Mouse (Mus musculus) gastrocnemius, postnatal 10 days (tissue): Measurements from ENCODE around the gene Gm29735. TPM values are rescaled to one million over a fixed set of nuclear protein-coding genes. Genes with fewer than 3 reads are reported as not detected.
"Not testable (repeated sequence)": the region's sequence is repeated elsewhere in the genome, so short reads cannot be mapped to it uniquely, and the experiment has no call there.

Experiments
- DNase-seq: peaks from one replicate; pipeline ENCODE4 v3.0.0; 2021; ENCODE audit warnings: mixed read lengths
- long read RNA-seq, 2 experiments: library from polyadenylated mRNA; stranded (forward); transcript quantifications; one replicate each; pipeline ENCODE4 v2.0.0; 2021
- total RNA-seq, 2 experiments: library from RNA; stranded (reverse); gene quantifications; 2 replicates each; pipeline ENCODE4 v1.2.3; 2021

Gene Gm29735
- not detected for total RNA-seq
- long read RNA-seq, experiment 1: 0 reads
- long read RNA-seq, experiment 2: 0 reads

DNA sequence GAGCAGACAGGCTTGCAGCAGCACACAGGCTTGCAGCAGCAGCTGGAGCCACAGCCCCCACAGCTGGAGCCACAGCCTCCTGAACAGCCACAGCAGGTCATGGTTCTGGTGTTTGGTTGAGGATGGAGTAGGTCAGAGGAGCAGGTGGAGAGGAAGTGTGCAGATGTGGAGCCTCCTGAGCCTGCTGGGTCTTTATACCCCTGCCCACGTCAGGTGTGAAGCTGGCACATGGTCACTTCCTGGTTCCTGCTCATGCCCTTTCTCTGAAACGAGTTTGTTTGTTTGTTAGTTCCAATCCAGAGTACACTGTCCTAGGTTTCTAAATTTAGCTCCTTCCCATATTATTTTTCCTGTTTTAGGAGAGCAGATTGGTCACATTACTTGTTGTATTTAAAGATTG lies at the start of gene Gm29735:
TSS of gene Gm29735 (minus strand) at position 101 of the 400 bp plus-strand sequence.
- not testable (repeated sequence) for DNase-seq

DNA sequence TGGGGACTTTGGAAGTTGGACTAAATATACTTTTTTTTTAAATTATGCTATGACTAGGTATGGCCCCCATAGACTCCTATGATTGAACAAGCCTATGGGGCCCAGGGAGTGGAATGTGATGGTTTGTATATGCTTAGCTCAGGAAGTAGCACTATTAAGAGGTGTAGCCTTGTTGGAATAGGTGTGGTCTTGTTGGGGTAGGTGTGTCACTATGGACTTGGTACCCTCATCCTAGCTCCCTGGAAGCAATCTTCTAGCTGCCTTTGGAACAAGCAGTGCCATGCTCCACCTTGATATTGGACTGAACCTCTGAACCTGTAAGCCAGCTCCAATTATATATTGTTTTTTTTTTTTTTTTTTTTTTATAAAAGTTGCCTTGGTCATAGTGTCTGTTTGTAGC lies 48.6 kb upstream of the Gm29735 start:
- no peak for DNase-seq

DNA sequence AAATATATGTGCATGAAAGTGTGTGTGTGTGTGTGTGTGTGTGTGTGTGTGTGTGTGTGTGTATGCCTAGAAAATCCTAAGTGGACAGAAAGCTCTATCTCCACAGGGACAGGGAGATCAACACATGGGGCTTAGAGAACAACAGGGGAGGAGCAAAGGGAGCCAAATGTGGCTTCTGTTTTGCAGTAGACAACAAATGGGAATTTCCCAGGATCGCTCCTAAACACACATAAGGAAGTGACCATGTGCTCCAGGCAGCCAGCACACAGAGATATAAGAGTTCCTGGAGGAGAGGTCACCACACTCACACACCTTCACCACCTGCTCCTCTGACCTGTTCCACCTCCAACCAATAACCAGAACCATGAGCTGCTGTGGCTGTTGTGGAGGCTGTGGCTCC lies 44.2 kb upstream of the Gm29735 start, which contains the start of gene Krtap5-3:
TSS of gene Krtap5-3 (plus strand) at position 301 of the 400 bp plus-strand sequence.
- no peak for DNase-seq

DNA sequence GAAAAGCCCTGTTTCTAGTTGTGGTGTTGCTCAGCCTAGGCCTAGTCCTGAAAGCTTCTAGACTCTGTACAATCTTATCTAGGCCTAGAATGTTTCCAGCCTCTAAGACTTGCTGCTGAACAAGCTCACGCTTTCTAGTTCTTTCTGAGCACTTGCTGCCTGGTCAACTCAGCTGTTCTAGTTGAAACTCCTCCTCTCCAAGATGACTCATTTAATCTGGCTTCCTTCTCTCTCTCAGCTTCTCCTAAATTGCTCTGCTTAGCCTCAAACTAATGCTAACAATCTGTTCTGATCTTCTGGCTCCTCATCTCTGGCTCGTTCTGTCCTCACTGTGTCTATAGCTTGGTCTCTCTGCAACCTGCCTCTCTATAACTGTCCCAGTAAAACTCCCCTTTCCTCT lies 41.8 kb upstream of the Gm29735 start:
- no peak for DNase-seq

DNA sequence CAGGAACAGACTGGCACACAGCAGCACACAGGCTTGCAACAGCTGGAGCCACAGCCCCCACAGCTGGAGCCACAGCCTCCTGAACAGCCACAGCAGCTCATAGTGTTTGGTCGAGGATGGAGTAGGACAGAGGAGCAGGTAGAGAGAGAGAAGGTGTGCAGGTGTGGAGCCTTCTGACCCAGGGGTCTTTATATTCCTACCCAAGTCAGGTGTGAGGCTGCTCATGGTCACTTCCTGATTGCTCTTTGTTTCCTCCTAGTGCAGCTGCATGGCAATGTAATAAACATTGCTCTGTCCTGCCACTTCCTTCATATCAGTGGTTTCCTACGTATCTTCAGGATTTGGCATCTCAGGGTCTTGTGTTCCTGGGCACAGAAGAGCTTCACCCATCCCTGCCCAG lies 33.4 kb upstream of the Gm29735 start, which contains the start of gene Gm10153:
TSS of gene Gm10153 (minus strand) at position 101 of the 400 bp plus-strand sequence.
- no peak for DNase-seq

DNA sequence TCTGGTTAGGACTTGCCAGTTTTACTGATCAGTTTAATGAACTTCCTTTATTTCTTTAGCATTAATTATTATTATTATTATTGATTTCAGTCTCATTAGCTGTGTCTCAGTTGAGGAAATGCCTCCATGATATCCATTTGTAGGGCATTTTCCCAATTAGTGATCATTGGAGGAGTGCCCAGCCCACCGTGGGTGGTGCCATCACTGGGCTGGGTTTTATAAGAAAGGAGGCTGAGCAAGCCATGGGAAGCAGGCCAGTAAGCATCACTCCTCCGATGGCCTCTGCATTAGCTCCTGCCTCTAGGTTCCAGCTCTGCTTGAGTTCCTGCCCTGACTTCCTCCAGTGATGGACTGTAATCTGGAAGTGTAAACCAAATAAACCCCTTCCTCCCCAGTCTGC lies 31.2 kb upstream of the Gm29735 start:
- DNase-seq: no peak

DNA sequence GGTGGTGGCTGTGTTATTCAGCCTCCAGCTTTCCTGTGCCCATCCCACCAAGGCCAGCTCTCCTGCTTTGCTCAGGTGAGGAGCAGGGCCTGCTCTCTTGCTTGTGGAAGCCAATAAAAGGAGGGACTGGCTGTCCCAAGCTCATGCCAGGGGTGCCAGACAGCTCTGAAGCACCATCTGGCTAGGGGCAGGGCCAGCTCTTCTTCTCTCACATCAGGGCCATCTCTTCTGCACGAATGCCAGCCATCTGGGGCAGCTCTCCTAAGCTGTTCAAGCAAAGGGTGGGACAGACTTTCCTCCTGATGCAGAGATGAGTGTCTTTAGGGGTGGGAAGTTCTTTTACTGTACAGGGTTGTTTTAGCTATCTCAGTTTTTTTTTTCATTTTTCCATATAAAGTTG lies 24.1 kb upstream of the Gm29735 start:
- DNase-seq: no peak

DNA sequence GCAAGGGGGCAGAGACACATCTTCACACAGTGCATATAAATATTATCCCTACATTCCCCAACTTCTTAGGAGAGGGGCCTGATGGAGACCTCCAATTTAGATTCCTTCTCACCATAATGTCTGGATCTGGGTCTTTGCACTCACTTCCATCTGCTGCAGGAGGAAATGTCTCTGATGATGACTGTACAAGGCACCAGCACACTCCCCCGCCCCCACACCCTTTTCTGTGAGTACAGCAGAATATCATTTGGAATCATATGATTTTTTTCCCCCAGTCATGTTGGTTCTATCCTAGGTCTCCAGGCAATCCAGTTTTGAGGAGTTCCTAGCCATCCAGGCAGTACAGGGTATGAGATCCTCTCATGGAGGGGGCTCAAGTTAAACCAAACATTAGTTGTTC lies 21.8 kb upstream of the Gm29735 start:
- DNase-seq: no peak

DNA sequence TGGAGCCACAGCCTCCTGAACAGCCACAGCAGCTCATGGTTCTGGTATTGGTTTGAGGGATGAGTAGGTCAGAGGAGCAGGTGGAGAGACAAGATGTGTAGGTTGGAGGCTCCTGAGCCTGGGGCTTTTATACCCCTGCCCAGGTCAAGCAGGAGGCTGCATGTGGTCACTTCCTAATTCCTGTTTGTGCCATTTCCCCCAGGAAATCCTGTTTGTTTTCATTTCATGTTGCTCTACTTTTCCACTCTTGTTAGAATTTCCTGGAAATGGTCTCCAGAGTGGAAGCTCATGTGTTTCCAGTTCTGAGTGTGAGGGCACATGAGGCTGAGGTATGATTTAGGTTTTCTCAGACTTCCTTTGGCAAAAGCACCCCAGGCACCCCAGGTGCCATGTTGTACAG lies 19.0 kb upstream of the Gm29735 start, which contains the start of gene Krtap5-2:
TSS of gene Krtap5-2 (minus strand) at position 101 of the 400 bp plus-strand sequence.
- not testable (repeated sequence) for DNase-seq

DNA sequence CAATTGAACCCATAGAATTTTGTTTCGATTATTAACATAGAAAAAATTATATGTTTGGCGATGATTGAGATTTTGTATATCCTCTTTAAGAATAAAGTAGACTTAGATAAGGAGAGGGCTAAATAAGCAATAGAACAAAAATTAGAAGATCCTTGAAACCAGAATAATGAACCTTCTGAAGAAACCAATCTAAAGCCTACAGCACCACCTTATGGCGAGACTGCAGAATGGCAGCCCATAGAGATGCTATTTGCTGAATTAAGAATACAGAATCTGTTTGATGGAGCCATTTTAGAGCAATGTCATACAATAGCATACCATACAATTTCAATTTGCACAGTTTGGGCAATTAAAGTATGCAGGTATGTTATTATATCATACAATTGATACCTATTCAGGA lies 12.9 kb upstream of the Gm29735 start:
- no peak for DNase-seq

DNA sequence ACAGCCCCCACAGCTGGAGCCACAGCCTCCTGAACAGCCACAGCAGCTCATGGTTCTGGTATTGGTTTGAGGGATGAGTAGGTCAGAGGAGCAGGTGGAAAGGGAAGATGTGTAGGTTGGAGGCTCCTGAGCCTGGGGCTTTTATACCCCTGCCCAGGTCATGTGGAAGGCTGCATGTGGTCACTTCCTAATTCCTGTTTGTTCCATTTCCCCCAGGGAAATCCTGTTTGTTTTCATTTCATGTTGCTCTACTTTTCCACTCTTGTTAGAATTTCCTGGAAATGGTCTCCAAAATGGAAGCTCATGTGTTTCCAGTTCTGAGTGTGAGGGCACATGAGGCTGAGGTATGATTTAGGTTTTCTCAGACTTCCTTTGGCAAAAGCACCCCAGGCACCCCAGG lies 8.7 kb upstream of the Gm29735 start, which contains the start of gene Gm4553:
TSS of gene Gm4553 (minus strand) at position 101 of the 400 bp plus-strand sequence.
- not testable (repeated sequence) for DNase-seq

DNA sequence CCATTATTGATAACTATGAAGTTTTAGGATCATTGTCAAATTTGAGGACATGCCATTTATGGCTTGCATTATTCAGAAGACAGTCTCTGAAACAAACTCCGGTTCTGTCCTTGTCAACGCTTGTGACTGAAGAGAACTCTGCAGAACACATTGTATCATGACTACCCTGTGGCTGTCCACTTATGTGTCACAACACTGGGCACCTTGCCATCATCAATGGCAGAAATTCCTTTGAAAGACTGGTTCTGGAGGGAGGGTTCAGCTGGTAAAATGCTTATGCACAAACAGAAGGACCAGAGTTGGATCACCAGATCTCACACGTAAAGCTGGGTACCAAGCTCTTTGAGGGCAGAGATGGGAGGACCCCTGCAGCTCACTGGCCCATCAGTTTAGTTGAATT lies 2.5 kb upstream of the Gm29735 start:
- DNase-seq: no peak

DNA sequence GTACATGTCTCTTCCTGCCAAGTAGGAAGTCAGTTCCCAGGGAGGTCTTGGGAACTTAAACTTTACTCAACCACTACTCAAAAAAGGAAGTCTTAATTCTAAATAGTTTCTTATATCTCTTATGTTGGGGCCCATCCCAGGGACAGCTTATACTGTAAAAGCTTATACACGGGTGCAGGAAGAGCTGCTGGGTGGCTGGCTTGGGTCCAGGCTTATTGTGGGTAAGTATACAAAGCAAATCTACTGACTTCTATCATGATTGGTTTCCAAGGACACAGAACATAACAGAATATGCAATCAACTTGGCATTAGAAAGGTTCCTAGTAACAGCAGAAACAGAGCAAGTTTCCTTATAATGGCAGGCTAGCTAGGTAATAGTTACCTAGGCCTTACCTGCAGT lies 1.6 kb downstream of the Gm29735 start:
- DNase-seq: no peak

DNA sequence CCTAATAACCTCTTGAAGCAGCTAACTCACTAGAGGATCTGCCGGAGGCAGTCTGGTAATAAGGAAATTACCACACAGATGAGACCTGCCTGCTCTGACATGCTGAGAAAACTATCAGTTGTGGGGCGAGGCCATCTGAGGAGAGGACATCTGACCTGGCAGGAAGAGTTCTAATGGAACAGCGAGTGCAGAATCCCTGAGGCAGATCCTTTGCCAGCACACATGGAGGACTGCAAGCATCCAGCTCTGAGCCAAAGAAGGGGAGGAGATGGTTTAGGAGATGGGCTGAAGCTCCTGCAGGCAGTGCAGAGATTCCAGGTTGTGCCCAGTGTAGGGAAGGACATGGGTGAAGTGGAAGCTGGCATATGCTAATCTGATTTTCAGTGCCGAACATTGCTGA lies 4.7 kb downstream of the Gm29735 start:
- DNase-seq: no peak

DNA sequence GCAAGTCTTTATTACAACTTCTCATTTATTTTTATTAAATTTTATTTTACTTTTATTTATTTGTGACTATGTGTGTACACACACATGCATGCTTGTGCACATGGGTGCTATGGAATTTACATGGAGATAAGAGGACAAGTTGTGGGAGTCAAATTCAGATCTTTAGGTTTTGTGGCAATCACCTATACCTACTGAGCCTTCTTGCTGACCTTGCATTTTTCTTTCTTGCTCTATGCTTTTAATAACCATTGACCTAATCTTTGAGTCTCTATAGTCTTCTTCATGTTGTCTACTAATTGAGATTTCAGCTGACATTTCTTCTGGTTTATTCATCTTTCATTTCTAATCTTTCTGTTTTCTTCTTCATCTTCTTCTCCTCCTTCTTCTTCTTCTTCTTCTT lies 8.3 kb downstream of the Gm29735 start:
- DNase-seq: no peak

DNA sequence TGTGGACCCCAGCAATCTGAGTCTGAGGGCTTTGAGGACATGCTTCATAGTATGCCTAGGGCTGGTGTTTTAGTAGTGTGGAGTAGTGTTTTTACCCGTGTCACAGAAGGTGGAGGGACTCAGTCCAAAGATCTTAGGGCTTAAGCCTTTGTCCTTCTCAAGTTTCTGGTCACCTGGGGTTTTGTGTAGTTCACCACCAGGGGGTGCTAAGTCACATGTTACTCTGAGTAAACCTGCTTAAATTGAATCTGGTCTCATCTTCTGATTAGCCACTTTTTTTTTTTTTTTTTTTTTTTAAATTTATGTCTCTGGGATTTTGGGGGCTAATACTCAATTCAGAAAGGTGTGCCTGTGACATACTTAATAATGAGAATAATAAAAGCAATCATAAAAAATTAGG lies 10.9 kb downstream of the Gm29735 start:
- peak; percentile 31 for DNase-seq

DNA sequence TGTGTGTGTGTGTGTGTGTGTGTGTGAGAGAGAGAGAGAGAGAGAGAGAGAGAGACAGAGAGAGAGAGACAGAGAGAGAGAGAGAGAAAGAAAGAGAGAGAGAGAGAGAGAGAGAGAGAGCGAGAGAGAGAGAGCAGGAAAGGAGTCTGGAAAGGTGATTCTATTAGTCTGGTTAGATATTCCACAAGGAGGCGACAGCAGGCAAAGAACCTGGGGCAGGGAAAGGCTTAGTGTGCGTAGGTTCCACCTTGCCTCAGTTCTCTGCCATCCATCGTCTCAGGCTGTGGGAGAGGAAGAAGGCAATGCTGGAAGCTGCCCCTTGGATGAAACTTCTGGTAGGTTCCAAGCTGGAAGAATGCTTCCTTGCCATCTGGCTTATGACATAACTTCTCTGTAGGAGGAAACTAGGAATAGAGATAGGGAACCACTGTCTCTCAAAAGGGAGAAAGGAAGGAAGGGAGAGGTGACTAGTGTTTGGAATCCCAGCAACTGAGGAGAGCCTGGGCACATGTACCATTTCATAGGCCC lies 11.4 kb downstream of the Gm29735 start:
- no peak for DNase-seq

DNA sequence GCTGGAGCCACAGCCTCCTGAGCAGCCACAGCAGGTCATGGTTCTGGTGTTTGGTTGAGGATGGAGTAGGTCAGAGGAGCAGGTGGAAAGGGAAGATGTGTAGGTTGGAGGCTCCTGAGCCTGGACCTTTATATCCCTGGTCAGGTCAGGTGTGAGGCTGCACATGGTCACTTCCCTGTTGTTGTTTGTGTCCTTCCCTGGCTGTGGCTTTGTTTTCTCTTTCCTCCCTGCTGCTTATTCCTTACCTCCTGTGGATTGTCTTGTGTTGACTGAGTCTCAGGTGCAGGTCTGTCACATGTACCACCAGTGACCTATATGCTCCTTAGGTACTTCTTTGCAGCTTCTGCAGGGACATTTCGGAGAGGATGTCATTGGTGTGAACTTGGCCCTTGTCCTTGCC lies 12.4 kb downstream of the Gm29735 start, which contains the start of gene Gm45337:
TSS of gene Gm45337 (minus strand) at position 101 of the 400 bp plus-strand sequence.
- no peak for DNase-seq

DNA sequence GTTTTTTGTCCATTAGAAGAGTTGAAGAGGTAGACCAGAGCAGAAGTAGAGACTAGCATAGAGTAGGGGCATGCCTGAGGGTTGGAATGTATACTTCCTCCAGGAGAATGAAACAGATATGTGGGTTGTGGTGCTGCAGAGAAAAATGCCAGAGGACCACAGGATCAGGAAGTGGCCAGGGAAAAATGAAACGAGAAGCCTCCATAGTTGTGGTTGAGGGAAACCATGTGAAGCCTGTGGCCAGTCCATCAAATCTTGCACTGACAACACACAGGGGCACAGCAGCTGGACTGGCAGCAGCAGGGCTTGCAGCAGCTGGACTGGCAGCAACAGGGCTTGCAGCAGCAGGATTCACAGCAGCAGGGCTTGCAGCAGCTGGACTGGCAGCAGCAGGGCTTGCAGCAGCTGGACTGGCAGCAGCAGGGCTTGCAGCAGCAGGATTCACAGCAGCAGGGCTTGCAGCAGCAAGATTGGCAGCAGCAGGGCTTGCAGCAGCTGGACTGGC lies 13.4 kb downstream of the Gm29735 start:
- DNase-seq: not testable (repeated sequence)

DNA sequence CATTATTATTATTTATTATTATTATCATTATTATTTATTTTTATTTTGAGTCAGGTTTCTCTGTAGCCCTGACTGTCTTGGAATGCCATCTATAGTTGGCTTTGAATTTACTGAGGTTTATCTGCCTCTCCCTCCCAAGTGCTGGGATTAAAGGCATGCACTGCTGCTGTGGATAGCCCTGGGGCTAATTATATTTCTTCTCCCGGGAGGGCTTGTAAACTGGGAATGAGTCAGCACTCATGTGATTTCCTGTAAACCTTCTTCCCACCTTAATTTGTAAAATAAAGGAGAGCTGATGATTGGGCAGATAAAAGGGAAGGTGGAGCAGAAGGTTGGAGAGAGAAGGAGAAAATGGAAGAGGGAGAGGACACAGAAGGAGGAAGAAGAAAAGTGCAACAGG lies 16.2 kb downstream of the Gm29735 start:
- no peak for DNase-seq

DNA sequence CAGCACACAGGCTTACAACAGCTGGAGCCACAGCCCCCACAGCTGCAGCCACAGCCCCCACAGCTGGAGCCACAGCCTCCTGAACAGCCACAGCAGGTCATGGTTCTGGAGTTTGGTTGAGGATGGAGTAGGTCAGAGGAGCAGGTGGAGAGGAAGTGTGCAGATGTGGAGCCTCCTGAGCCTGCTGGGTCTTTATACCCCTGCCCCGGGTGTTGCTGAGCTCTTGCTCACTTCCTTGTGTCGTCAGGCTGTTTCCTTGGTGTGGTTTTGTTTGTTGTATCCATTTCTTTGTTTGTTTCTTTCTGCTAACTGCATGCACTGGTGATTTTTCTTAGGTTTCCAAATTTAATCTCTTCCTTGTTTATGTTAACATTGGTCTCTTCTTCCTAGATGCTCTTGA lies 21.0 kb downstream of the Gm29735 start, which contains the start of gene Gm39115:
TSS of gene Gm39115 (minus strand) at position 101 of the 400 bp plus-strand sequence.
- not testable (repeated sequence) for DNase-seq

DNA sequence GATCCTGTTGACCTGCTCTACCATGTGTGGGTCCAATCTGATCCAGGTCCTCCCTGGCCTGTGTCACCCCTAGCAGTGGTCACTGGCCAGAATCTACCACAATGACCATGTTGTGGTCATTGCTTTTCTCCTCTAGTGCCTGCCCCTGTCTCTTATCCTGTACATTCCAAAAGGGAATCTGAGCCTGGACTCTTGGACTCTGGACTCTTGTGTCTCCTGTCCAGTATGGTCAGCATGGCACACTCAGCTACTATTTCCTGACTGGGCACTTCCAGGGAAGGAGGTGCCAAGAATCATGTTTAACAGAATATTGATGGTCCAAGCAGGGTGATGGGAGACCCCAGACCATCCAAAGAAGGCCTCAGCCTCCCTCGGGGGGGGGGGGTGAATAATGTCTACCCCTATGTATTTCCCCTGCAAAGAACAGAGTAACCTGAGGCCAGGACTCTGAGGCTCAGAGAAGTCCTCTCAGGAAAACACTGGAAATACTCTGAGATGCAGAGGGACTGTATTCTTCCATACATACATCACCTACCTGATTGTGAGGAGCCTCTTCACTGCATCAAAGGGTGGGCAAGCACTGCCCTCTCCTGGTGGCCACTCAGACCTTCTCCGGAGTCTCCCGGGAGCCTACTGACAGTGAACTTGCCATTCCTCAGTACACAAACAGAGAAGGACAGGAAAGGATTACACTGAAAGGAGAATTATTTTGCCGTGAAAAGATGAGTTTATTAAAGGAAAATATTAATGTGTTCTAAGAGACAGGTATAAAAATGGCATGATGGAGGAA lies 22.5 kb downstream of the Gm29735 start:
- DNase-seq: no peak

DNA sequence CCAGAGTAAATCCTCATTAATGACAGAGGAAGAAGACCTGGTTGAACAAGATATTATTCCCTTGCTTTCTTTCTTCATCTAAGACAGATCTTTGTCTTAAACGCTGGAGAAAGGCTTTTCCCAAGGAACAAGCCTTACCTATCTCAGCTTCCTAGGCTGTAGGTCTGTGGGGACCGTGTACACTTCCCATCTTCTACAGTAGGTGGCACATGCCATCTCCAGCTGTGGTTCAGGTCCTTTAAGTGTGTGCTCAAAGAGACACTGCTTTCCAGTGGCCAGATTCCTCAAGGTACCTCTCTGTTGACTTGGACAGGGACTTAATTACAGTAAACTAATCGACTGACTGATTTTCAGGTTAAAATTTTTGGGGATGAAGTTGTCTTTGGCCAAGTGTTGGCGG lies 28.1 kb downstream of the Gm29735 start:
- DNase-seq: no peak
